In genomic region chr13:33091306-33091705, GRCm38 (mm10) we compare ENCODE assay signal across 23 mouse cellular contexts. TPM values are rescaled to one million over a fixed set of nuclear protein-coding genes. Genes with fewer than 3 reads are reported as not detected.
DNase-seq lines count a peak whose midpoint lies in the region.
"Had no signal": no experiment of that assay in that cellular context is flagged by ENCODE, and none has a peak within 500 bp of the region (broad histone marks: within the 10 kb centered on the region; RNA-seq: fewer than 3 reads in every experiment).

No protein-coding gene starts in this region.

- DNase-seq in ES-CJ7 (ENCODE audit: low read depth, low spot score) (peak; percentile 62), R1 (ENCODE audit: low read depth, low spot score) (peak; percentile 75), ZHBTc4 (ENCODE audit: low read depth, low spot score) (peak; percentile 88)
- no peak for DNase-seq in lung, postnatal 4 days
- no peak for DNase-seq in limb, embryonic 10.5 days (ENCODE audit: low spot score)
- DNase-seq in cerebellum, adult 18-20 months, result no peak
- DNase-seq: adrenal gland, adult 8-10 months; adrenal gland, postnatal 10 days; adrenal gland, postnatal 14 days; adrenal gland, postnatal 25 days; adrenal gland, postnatal 36 days; B cell, adult 2 months; cerebellum, adult 11 months; cerebellum, adult 11-12 months; cerebellum, adult 2 months; cerebellum, adult 8-10 months; cerebellum, adult 9-10 months; cerebellum, adult 9-11 months had no signal

- no peak overlapping the region for H3K27ac ChIP-seq in limb, embryonic 10.5 days

- no peak overlapping the region for H3K4me3 ChIP-seq in limb, embryonic 10.5 days

- no peaks in the 10 kb centered on the region for H3K27me3 ChIP-seq in limb, embryonic 10.5 days (ENCODE audit: low read depth, poor library complexity, severe bottlenecking)
- H3K27me3 ChIP-seq: CH12.LX, Patski had no signal

- H3K9me3 ChIP-seq in limb, embryonic 10.5 days (replicated peaks), result peaks cover 5% of the 10 kb centered on the region; the same call in 1 of the 2 replicates

- no peaks in the 10 kb centered on the region for H3K36me3 ChIP-seq in limb, embryonic 10.5 days
- H3K36me3 ChIP-seq: G1E had no signal

- H3K4me1 ChIP-seq in limb, embryonic 10.5 days, result no peaks in the 10 kb centered on the region

- 95% methylated on average over 1 of the region's 1 CpGs for WGBS in limb, embryonic 10.5 days

RNA-seq across cellular contexts. Expression of gene Serpinb1b, which starts 12.9 kb away (rescaled TPM):
- polyA plus RNA-seq in limb, embryonic 10.5 days (2016; fragmentation: Nextera tagmentation; extraction: Ambion mirVana), result not detected in 2 replicates
- polyA plus RNA-seq: activated CD4-positive, CD25-positive, alpha-beta regulatory T cell, adult 4 months; CD4-positive, CD25-positive, alpha-beta regulatory T cell, adult 4 months; G1E had no signal

Comparison
In these comparisons a context has a peak if more than half of its experiments do, and no peak if none do; other contexts are left out.
1. DNase-seq: peak in ES-CJ7 (single experiment), R1 (single experiment) and ZHBTc4 (single experiment); none in lung, postnatal 4 days (0 of 2), limb, embryonic 10.5 days (single experiment) and cerebellum, adult 18-20 months (0 of 2).